Mouse (Mus musculus): Measurements from ENCODE around the gene Mybpc3. TPM values are rescaled to one million over a fixed set of nuclear protein-coding genes. Genes with fewer than 3 reads are reported as not detected.

Mybpc3 gene
- polyA plus RNA-seq, 1 experiment = 0.04 TPM

- DNase-seq (ENCODE audit: low spot score) = no peak
These were observed 3.1 kb downstream of the Mybpc3 start for GRCm38 (mm10) chr2:91121011-91121410.

GRCm38 (mm10) chr2:91121497-91121896 lies 3.6 kb downstream of the Mybpc3 start:
- no peak for DNase-seq (ENCODE audit: low spot score)

GRCm38 (mm10) chr2:91123521-91123920 lies 5.6 kb downstream of the Mybpc3 start:
- DNase-seq (ENCODE audit: low spot score) = no peak

GRCm38 (mm10) chr2:91125101-91125500 lies 7.2 kb downstream of the Mybpc3 start:
- DNase-seq (ENCODE audit: low spot score) = no peak

GRCm38 (mm10) chr2:91128761-91129160 lies 10.8 kb downstream of the Mybpc3 start:
- no peak for DNase-seq (ENCODE audit: low spot score)

GRCm38 (mm10) chr2:91130126-91130525 lies 12.2 kb downstream of the Mybpc3 start:
- DNase-seq (ENCODE audit: low spot score) = no peak

- DNase-seq (ENCODE audit: low spot score) = no peak
These were observed 13.3 kb downstream of the Mybpc3 start for GRCm38 (mm10) chr2:91131251-91131650.

GRCm38 (mm10) chr2:91132035-91132434 lies 14.1 kb downstream of the Mybpc3 start:
- DNase-seq (ENCODE audit: low spot score) = no peak

GRCm38 (mm10) chr2:91136513-91137412 lies 18.8 kb downstream of the Mybpc3 start:
- no peak for DNase-seq (ENCODE audit: low spot score)

GRCm38 (mm10) chr2:91137481-91137880 lies 19.5 kb downstream of the Mybpc3 start:
- no peak for DNase-seq (ENCODE audit: low spot score)

GRCm38 (mm10) chr2:91139311-91139710 lies 21.4 kb downstream of the Mybpc3 start:
- DNase-seq (ENCODE audit: low spot score) = no peak

GRCm38 (mm10) chr2:91139764-91140163 lies 21.8 kb downstream of the Mybpc3 start:
- no peak for DNase-seq (ENCODE audit: low spot score)

GRCm38 (mm10) chr2:91142920-91143319 lies 25.0 kb downstream of the Mybpc3 start:
- DNase-seq (ENCODE audit: low spot score) = no peak

- DNase-seq (ENCODE audit: low spot score) = no peak
These were observed 25.5 kb downstream of the Mybpc3 start for GRCm38 (mm10) chr2:91143401-91143800.

- no peak for DNase-seq (ENCODE audit: low spot score)
These were observed 30.2 kb downstream of the Mybpc3 start for GRCm38 (mm10) chr2:91148101-91148500.

GRCm38 (mm10) chr2:91151331-91151730 lies 33.4 kb downstream of the Mybpc3 start:
- DNase-seq (ENCODE audit: low spot score) = no peak

GRCm38 (mm10) chr2:91152885-91153377 lies 35.0 kb downstream of the Mybpc3 start:
- no peak for DNase-seq (ENCODE audit: low spot score)

GRCm38 (mm10) chr2:91154091-91154490 lies 36.1 kb downstream of the Mybpc3 start:
- DNase-seq (ENCODE audit: low spot score) = no peak

GRCm38 (mm10) chr2:91157002-91157752 lies 39.2 kb downstream of the Mybpc3 start:
- no peak for DNase-seq (ENCODE audit: low spot score)

- no peak for DNase-seq (ENCODE audit: low spot score)
These were observed 42.6 kb downstream of the Mybpc3 start for GRCm38 (mm10) chr2:91160591-91160990.

GRCm38 (mm10) chr2:91162952-91163351 lies 45.0 kb downstream of the Mybpc3 start:
- no peak for DNase-seq (ENCODE audit: low spot score)

GRCm38 (mm10) chr2:91163532-91163931 lies 45.6 kb downstream of the Mybpc3 start:
- no peak for DNase-seq (ENCODE audit: low spot score)

- DNase-seq (ENCODE audit: low spot score) = no peak
These were observed 47.0 kb downstream of the Mybpc3 start for GRCm38 (mm10) chr2:91164991-91165390.
